Mouse (Mus musculus) right cerebral cortex, postnatal 10 days (tissue): ENCODE data around the gene Gm20388.
A peak's percentile ranks its signal among the peaks of the same experiment; 100 is the strongest.

Experiments
- DNase-seq, 2 experiments: peaks; one replicate each; pipeline ENCODE4 v3.0.0; 2021; ENCODE audit warnings: low spot score in 2 of 2

The Gm20388 gene

DNA sequence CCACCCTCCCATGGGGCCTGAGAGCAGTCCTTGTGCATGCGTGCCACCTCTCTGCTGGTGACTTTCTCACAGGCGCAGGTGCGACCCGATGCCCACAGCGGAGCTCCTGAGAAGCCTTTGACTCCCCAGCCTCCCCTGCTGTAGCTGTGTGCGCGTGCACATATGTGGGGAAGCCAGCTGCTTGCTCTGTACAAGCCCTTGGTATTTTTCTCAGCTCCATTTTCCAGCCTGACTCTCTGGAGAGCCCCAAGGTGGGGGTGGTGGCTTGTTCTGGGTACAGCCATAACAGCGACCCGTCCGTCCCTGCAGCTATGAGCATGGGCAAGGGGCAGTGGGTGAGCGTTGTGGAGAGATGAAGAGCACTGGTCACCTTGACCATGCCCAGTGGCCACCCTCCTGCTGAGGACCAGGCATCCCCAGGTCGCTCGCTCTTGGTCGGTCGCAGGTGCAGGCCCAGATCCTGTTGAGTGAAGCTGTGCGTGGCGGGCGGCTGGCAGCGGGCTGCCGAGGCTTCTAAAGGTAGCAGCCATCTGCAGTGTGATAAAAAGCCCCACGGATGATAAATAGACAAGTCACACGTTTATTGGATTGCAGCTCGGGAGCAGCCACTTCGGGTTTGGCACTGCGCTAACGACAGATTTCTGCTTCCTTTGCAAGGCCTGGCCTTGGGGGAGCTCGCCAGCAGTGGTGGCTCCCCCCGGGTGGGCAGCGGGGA is 502.4 kb downstream of the Gm20388 start:
- peak; percentile 76 to 83 for DNase-seq

DNA sequence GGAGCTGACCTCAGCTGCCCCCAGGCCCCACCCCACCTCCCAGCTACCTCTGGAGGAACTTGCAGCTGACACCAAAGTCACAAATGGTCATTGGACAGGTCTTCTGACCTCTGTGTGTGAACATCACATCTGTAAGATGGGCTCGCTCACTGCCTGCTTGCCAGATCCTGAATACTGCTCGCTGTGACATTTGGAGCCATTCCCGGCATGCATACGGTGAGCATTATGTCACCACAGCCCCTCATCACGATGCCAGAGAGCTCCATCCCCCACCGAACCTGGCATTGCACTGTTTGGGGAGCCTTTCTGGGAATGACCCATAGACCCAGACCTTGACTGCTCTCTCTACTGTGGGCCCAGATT is 503.0 kb downstream of the Gm20388 start:
- no peak for DNase-seq

DNA sequence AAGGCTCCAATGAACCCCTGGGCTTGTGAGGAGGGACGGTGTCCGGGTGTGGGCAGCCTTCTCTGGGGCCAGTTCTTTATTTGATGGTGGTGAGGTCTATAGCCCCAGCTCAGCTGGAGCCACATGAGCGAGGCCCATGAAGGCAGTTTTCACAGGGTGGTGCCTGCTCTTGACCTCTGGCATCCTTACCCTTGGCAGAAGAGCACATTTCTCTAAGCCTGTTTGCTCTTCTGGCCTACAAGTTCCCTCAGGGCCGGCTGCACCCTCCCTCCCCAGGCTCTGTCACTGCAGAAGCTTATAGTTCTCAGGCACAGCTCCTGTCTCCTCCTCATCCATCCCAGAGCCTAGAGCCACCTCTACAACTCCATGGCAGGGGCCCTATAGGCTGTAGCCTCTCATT is 503.6 kb downstream of the Gm20388 start:
- DNase-seq: no peak

DNA sequence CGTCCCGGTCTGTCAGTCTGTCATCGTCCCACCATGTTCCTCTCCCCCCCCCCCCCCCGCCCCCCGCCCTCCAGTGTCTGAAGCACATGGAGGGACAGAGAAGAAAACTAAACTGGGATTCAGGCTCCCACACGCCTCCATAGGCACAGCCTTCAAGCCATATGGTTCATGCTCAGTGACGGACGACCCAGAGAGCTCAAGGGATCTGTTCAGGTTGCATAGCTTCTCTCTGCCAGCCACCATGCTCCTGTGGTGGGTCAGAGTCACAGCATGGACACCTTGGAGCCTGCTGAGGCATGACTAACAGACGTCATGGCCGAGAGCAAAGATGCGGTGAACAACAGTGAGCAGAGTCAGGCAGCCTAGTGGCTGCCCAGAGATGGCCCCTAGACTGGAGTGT is 504.8 kb downstream of the Gm20388 start:
- DNase-seq: no peak

DNA sequence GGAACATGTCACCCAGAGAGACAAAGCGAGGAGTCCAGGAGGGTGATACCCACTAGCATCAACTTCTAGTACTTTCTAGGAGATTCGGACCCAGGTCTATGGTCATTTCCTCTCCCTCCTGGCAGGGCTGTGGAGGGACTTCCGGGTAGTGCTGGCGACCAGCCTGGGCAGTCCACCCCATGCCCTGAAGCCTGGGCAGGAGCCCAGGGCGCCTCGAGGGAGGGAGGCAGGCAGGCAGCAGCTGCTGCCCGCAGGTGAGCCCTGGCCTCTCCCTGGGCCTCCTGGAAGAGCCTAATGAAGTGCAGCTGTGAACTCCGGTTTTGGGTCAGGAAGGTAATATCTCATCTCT is 505.5 kb downstream of the Gm20388 start:
- no peak for DNase-seq

DNA sequence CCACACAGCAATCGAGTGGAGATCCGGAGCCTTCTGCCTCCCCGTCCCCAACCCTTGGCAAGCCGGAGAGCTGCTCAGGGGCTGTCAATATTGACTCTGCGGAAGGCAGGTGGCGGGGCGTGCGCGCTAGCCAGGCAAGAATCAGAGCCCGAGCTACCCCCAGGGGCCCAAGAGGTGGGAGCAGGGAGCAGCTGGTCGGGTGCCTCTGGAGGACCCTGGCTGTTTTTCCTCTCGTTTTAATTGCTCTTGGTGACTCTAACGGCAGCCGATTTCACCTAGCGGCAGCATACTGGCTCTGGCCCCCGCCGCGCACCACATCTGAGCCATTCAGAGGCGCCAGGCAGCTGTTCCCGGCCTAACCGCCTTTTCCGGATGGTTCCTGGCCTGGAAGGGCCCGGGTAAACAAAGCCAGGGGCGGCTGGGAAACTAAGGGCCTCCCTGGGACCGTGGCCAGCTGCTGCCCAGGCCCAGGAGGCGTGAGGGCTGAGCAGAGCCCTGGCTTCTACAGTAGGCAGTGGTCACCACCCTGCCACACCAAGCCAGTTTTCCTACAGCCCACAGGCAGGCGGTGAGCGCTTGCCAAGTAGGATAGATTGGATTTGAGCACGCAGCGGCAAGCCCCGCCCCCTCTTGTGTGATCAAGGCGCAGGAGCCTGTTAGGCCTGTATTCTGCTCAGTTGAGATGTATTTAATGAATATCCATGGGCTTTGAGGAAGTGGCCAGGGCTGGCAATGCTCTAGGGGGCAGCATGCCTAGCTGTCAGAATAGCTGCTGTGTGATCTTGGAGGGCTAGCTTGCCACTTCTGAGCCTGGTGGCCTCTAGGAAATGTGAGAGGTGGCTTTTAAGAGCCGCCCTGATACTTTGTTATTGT is 506.1 kb downstream of the Gm20388 start:
- DNase-seq: peak; percentile 85 to 89

DNA sequence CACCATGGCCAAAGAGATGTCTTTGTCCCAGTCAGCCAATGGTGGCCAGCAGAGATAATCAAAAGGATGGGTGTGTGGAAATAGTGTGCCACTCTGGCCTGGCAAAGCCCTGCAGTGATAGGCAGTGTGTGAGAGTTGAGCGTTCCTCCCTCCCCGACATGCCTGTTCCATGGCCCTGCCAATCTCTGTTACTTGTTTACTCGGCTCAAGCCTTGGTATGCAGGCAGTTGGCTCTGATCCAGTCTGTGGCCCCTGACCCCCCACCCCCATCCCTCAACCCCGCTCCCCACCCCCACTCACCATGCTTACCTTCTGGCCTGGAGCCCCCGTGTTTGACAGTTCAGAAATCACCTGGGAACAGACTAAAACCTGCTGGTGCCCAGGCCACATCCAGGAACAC is 507.5 kb downstream of the Gm20388 start:
- no peak for DNase-seq

DNA sequence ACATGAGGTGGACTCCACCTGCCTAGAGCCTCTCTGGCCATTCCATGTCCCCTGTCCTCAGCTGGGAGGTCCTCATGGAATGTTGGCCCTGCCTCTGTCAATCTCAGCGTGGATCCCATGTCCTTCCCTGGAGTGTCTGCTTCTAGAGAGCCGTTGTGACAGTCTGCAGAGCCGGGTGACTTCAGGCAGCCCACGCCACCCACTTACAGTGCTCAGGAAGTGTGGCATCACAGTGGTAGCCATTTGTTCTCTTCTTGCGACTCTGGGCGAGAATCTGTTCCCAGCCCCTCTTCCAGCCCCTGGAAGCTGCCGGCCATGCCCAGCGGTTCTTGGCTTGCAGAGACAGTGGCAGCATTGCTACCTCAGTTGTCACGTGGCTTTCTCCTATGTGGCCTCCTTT is 509.0 kb downstream of the Gm20388 start:
- DNase-seq: no peak

DNA sequence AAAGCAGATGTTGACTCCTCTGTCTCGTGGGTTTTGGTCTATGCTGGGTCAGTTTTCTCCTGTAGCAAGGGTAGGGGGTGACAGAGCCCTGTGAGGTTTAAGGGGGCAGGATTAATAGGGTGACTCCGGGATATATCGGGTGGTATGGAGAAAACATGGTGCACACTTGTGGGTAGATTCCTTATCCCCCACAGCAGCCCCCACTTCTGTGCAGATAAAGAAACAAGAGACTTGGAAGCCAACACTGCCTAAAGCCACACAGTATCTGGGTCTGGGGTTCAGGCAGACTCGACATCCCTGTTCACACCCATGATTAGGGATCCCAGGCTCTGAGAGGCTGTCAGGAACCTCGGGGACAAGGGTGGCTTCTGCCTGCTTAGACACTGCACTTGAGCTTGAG is 509.6 kb downstream of the Gm20388 start:
- no peak for DNase-seq

DNA sequence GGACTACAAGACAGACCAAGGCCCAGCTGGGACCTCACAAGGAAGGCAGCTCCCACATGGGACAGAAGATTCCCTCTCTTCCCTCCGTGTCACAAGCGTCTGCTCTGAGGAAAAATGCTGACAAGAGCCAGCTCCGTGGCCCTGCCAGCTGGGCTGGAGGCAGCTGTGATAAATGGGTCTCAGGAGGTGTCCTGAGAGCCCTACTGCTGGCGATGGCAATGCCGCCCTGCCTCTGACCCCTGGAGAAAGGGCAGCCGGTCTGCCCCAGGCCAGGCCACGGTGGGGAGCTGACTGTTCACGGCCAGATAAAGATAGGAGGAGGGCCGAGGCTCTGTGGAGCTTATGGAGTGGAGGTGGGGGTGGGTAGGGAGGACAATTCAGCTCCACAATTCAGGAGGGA is 511.0 kb downstream of the Gm20388 start:
- no peak for DNase-seq

DNA sequence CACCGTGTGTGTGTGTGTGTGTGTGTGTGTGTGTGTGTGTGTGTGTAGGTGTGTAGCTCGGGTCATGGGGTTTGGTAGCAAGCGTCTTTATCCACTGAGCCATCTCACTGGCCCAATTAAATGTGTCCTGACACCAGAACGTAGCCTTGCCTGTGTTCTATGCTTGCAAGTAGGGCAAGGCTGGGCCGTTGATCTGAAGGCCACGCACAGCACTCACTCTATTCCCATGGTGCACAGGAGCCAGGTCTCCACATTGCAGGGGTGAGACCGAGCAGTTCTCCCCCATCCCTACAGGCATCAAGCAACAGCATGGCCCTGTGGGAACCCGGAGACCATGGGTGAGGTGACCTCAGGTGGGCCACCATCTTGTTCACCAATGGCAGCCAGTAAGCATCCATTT is 511.6 kb downstream of the Gm20388 start:
- DNase-seq: no peak

DNA sequence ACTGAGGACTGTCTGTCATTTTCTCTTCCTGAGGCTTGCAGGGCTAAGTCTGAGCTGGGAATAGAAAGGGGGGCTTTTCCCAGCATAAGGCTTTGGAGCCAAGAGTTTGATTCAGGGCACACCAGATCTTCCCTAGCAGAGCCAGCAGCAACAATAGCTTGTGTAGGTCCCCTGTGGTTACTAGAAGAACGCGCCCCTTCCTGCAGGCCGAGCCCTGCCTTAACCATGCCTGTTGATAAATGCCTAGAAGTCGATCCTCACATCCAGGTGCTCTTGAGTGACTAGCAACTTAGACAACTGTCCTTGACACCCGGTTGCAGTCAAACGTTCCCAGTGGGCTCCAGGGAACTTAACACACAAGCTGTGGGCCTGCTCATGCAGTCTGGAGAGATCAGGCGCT is 512.9 kb downstream of the Gm20388 start:
- DNase-seq: no peak

DNA sequence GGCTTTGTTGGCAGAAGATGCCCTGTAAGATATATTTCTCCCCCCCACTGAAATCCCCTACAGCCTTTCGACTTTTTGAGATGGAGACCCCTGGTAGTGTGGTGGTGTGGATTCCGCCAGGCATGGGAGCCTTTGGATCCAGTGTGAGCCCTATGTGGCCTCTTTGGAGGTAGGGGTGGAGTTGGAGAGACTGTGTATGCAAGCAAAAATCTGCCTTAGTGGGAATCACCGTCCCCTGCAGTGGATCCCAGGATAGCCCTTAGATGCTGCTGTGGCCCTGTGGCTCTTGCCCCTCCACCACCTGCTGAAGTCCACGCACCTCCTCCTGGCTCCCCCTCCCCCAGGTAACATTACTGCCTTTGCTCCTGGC is 514.2 kb downstream of the Gm20388 start:
- DNase-seq: no peak

DNA sequence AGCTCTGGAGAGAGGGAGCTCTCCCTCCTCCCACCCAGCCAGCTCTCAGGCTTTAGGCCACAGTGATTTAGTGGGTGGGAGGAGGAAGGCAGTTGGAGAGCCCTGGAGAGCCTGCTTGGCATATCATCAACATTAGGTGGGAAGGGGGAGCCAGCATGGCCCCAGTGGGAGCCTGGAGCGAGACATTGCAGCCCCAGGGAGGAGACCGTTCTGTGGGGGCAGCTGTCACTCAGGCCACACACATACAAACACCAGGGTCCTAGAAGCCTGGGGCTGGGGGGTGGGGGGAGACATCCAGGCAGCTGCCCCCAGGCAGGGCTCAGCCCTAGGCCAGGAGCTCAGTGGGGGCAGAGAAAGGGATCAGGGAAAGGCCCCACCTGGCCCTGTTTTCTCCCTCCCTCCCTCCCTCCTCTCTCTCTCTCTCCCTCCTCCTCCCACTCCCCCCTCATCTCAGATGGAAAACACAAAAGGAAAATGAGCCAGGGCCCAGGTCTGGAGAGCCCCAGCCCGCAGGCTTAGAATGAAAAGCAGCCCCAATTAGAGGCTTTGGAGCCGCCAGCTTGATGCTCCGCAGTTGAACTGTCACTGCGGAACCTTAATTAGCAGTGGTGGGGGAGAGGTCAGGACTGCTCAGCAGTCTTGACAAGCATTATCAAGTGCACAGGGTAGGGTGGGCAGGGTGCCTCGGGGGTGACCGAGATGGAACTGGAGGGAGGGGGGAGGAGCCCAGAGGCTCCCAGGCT is 514.7 kb downstream of the Gm20388 start:
- DNase-seq: peak in 1 of 2 experiments; percentile 71

DNA sequence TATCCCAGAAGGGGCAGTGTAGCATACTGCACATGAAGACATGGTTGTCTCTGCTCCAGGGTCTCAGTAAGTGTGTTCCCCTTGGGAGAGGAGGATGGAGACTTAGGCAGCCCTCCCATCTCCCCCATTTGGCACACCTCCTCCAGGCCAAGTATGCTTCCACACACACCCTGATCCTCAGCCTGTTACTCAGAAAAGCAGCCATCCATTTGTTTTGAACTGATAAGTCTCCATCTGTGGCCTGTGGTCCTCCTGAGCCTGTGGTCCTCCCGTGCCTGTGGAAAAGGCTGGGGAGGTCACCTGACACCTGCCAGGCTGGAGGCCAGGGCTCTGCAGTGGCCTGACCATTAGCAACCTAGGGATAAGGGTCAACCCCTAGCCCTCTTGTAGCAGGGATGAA is 515.5 kb downstream of the Gm20388 start:
- no peak for DNase-seq

DNA sequence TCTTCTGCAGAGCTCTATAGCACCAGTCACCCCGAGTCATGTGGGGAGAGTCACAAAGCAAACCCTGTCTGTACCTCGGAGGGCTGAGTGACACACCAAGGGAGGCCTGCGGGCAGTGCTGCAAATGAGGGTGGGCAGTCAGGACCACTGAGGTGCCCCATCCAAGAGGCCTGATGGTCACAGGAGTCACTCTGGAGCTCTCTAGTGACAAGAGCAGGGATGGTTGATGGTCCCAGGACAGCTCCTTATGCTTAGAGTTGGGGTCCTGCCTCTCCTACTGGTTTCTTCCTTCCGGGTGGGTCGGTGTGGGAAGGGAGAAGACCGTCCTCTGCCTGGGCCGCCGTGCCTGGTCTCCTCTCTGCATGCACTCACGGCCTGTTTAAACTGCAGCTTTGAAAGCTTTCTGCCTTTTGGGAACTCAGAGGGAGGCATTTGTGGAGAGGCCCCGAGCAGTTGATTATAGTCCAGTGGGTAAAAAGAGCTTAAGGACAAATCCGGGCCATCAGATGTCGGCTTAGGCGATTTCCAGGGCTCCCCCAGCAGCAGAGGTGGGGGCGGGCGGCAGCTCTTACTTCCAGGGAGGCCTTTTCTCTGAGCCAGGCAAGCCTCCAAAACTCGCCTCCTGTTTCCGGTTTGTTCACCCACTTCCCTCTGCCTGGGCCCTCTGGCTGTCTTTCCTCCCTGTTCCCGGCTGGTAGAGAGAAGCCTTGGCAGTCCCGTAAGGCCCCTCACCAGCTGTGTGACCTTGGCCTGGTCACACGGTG is 516.2 kb downstream of the Gm20388 start:
- DNase-seq: peak; percentile 85 to 86

DNA sequence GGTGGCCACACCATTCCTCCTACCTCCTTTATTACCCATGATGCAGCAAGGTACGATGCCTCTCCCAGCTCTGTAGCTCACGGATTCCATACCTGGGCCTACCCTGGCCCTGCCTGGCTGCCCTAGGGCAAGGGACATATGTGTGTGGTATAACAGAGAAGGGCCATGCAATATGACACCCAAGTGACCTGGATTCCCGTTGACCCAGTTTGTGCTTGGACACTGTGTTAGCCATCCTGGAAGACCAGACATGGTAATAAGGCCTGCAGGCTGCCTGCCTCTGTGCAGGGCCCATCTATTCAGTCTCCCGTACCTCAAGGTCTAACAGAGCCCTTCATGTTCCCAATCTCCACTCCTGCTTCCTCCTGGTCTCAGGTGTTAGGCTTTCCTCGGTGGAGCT is 517.9 kb downstream of the Gm20388 start:
- no peak for DNase-seq

DNA sequence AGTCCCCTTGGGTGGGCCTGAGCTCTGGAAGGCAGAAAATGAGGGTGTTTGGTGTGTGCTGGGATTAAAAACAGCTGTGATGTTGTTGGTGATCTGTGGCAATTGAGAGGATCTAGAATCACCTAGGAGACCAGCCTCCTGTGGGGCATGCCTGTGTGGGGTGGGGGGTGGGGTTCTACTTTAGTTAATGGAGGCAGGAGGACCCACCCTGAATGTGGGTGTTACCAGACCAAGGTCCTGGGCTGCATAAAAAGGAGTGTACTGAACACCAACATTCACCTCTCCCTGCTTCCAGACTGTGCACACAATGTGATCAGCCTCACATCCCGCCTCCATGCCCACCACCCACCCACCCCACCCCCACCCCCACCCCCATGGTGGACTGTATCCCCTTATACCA is 518.5 kb downstream of the Gm20388 start:
- no peak for DNase-seq

DNA sequence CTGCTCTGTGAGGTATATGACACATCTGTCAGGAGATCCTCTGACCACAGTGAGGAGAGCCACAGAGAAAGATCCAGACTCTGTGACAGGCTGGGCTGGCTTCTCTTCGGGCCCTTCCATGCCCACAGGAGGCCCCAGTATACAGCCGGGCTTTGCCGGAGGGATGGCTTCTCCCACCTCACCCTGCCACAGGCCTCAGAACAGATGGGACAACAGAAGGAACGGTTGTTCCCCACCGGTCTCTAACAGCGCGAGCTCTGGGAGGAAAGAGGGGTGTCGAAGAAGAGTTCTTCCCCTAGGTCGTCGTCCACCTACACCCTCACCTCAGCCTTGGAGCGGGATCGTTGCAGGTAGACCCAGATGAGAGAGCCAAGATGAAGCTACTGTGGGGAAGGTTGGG is 520.4 kb downstream of the Gm20388 start:
- no peak for DNase-seq

DNA sequence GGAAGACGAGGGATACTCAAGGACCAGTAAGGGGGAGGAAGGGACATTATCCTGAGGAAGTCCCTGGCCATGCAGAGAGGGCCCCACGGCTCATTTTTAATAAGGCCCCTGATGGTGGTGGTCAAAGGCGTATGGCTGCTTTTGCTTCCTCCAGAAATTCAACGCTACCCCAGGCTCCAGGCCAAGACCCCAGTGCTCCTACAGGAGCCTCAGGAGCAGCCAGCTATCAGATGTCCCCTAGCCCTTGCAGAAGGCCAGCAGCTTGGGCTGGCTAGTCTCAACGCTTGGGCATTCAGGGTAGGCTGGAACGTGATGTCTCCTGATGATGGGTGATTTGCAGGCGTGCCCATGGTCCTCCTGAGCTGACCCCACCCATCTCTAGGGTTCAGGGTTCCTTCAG is 521.8 kb downstream of the Gm20388 start:
- no peak for DNase-seq

DNA sequence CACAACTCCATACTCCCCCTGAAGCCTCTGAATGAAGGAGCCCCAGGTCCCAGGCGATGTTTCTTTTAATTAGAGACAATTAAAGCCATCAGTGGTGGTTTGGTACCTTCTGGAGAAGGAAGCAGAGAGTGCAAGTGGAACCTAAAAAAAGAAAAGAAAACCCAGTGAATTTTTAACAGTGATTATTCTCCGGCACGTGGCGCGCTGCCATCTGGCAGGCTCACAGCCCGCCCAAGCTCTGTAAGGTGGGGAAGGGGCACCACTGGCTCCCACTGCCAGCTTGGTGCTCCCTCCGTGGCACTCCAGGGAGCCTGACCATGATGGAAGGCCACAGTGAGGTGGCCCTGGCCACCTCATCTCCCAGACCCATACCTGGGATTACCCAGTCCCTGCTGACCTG is 522.5 kb downstream of the Gm20388 start:
- peak in 1 of 2 experiments; percentile 67 for DNase-seq

DNA sequence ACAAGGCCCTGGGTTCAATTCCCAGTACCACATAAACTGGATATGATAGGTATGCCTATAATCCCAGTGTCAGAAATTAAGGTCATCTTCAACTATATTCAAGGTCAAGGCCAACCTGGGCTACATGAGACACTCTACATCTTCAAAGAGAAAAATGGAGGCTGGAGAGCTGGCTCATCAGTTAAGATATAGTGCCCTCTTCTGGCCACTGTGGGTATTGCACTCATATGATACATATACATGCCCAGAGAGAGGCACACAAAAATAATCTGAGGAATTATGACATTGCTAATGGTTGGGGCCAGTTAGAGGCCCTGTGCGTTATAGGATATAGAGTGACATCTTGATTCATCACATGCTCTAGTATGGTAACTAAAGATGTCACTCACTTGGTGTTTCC is 523.1 kb downstream of the Gm20388 start:
- no peak for DNase-seq
